Mouse (Mus musculus) limb, embryonic 10.5 days (tissue): ENCODE results near the gene Hsdl2. TPM values are rescaled to one million over a fixed set of nuclear protein-coding genes. Genes with fewer than 3 reads are reported as not detected.
A peak's percentile ranks its signal among the peaks of the same experiment; 100 is the strongest.

Experiments
- DNase-seq: peaks from one replicate; pipeline ENCODE4 v3.0.0-alpha.2; 2017; ENCODE audit warnings: low spot score
- H3K27ac ChIP-seq: fragments of 300-500 bp; sonication (generic); 2 replicates; pipeline ENCODE4 v1.5.1; 2016; ENCODE audit warnings: mild to moderate bottlenecking
- H3K27me3 ChIP-seq: fragments of 300-500 bp; sonication (generic); 2 replicates; pipeline ENCODE4 v1.6.1; 2016; ENCODE audit warnings: low read depth, mild to moderate bottlenecking; ENCODE audit not compliant: poor library complexity, severe bottlenecking
- H3K36me3 ChIP-seq: fragments of 300-500 bp; sonication (generic); 2 replicates; pipeline ENCODE4 v1.6.1; 2016; ENCODE audit warnings: mild to moderate bottlenecking, moderate library complexity
- H3K4me1 ChIP-seq: fragments of 300-500 bp; sonication (generic); 2 replicates; pipeline ENCODE4 v1.6.1; 2016
- H3K4me3 ChIP-seq: fragments of 300-500 bp; sonication (generic); 2 replicates; pipeline ENCODE4 v1.5.1; 2016; ENCODE audit warnings: mild to moderate bottlenecking, moderate library complexity
- H3K9me3 ChIP-seq: fragments of 300-500 bp; sonication (generic); replicated peaks from 2 replicates; pipeline ENCODE4 v1.6.1; 2016; ENCODE audit warnings: mild to moderate bottlenecking
- WGBS: fragments of 180-500 bp; shearing (Covaris S2); methylation state at CpG from one replicate; pipeline ENCODE4 v1.1.7; 2016; 5-methylcytosine and 5-hydroxymethylcytosine counted together
- polyA plus RNA-seq: library from polyadenylated mRNA; unstranded; fragments of >200 nt; fragmentation: Nextera tagmentation; extraction: Ambion mirVana; gene quantifications from 2 replicates; pipeline ENCODE4 v1.2.1, GENCODE M21; 2016

The Hsdl2 gene
- polyA plus RNA-seq, 1 experiment from 2014 or later = 15.3 TPM

- DNase-seq = no peak
- 88% methylated on average over 11 of the region's 11 CpGs for WGBS
- Histone ChIP-seq H3K27ac (no peak overlapping the region), H3K4me1 (no peaks in the 10 kb centered on the region), H3K9me3 (no peaks in the 10 kb centered on the region), H3K36me3 (no peaks in the 10 kb centered on the region), H3K4me3 (no peak overlapping the region), H3K27me3 (no peaks in the 10 kb centered on the region)
Measured at GRCm38 (mm10) chr4:59572521-59573118, 8.7 kb upstream of the Hsdl2 start.

GRCm38 (mm10) chr4:59575184-59575958 is 6.0 kb upstream of the Hsdl2 start:
- no peaks in the 10 kb centered on the region for H3K36me3 ChIP-seq

GRCm38 (mm10) chr4:59580495-59581281 is 675 bp upstream of the Hsdl2 start:
- Histone ChIP-seq H3K27me3 (no peaks in the 10 kb centered on the region), H3K27ac (peak overlapping the region; percentile 86), H3K9me3 (no peaks in the 10 kb centered on the region), H3K36me3 (no peaks in the 10 kb centered on the region), H3K4me3 (peak overlapping the region; percentile 79), H3K4me1 (peaks cover 6% of the 10 kb centered on the region)
- under 1% methylated on average over 23 of the region's 23 CpGs for WGBS
- peak; percentile 57 for DNase-seq

More at GRCm38 (mm10) chr4:59575184-59575958, 6.0 kb upstream of the Hsdl2 start:
- no peak overlapping the region for H3K27ac ChIP-seq
- WGBS = 89% methylated on average over 11 of the region's 11 CpGs
- H3K4me3 ChIP-seq = no peak overlapping the region
- H3K4me1 ChIP-seq = peaks cover 4% of the 10 kb centered on the region
- no peak for DNase-seq
- H3K9me3 ChIP-seq = no peaks in the 10 kb centered on the region
- no peaks in the 10 kb centered on the region for H3K27me3 ChIP-seq

GRCm38 (mm10) chr4:59582186-59582585 is 823 bp downstream of the Hsdl2 start:
- Histone ChIP-seq H3K27ac (no peak overlapping the region), H3K36me3 (no peaks in the 10 kb centered on the region), H3K27me3 (no peaks in the 10 kb centered on the region), H3K4me1 (peaks cover 6% of the 10 kb centered on the region), H3K9me3 (no peaks in the 10 kb centered on the region), H3K4me3 (peak overlapping the region; percentile 79)
- 34% methylated on average over 6 of the region's 6 CpGs for WGBS
- DNase-seq = no peak

- Histone ChIP-seq H3K4me3 (no peak overlapping the region), H3K27me3 (no peaks in the 10 kb centered on the region), H3K27ac (no peak overlapping the region), H3K9me3 (no peaks in the 10 kb centered on the region), H3K36me3 (no peaks in the 10 kb centered on the region), H3K4me1 (peaks cover 5% of the 10 kb centered on the region)
- 88% methylated on average over 5 of the region's 5 CpGs for WGBS
- DNase-seq = no peak
Measured at GRCm38 (mm10) chr4:59585097-59585496, 3.7 kb downstream of the Hsdl2 start.

GRCm38 (mm10) chr4:59587215-59587871 is 6.0 kb downstream of the Hsdl2 start:
- no peak for DNase-seq
- no peaks in the 10 kb centered on the region for H3K9me3 ChIP-seq
- no peak overlapping the region for H3K4me3 ChIP-seq
- no peak overlapping the region for H3K27ac ChIP-seq
- H3K27me3 ChIP-seq = no peaks in the 10 kb centered on the region
- 68% methylated on average over 2 of the region's 2 CpGs for WGBS
- H3K36me3 ChIP-seq = no peaks in the 10 kb centered on the region
- no peaks in the 10 kb centered on the region for H3K4me1 ChIP-seq

GRCm38 (mm10) chr4:59587872-59588226 is 6.5 kb downstream of the Hsdl2 start:
- DNase-seq = no peak
- H3K4me3 ChIP-seq = no peak overlapping the region
- WGBS = 96% methylated on average over 1 of the region's 1 CpGs
- H3K4me1 ChIP-seq = no peaks in the 10 kb centered on the region
- no peak overlapping the region for H3K27ac ChIP-seq
- H3K9me3 ChIP-seq = no peaks in the 10 kb centered on the region
- no peaks in the 10 kb centered on the region for H3K36me3 ChIP-seq
- H3K27me3 ChIP-seq = no peaks in the 10 kb centered on the region

- Histone ChIP-seq H3K27me3 (no peaks in the 10 kb centered on the region), H3K27ac (no peak overlapping the region), H3K36me3 (no peaks in the 10 kb centered on the region), H3K4me3 (no peak overlapping the region), H3K4me1 (no peaks in the 10 kb centered on the region), H3K9me3 (no peaks in the 10 kb centered on the region)
- no peak for DNase-seq
- 74% methylated on average over 2 of the region's 2 CpGs for WGBS
Measured at GRCm38 (mm10) chr4:59594614-59595013, 13.3 kb downstream of the Hsdl2 start.

- 93% methylated on average over 2 of the region's 2 CpGs for WGBS
- no peaks in the 10 kb centered on the region for H3K9me3 ChIP-seq
- H3K36me3 ChIP-seq = no peaks in the 10 kb centered on the region
- H3K27ac ChIP-seq = no peak overlapping the region
- no peaks in the 10 kb centered on the region for H3K27me3 ChIP-seq
- no peak overlapping the region for H3K4me3 ChIP-seq
- no peaks in the 10 kb centered on the region for H3K4me1 ChIP-seq
- DNase-seq = no peak
Measured at GRCm38 (mm10) chr4:59596556-59596955, 15.2 kb downstream of the Hsdl2 start.

GRCm38 (mm10) chr4:59602704-59603103 is 21.3 kb downstream of the Hsdl2 start:
- H3K27ac ChIP-seq = no peak overlapping the region
- H3K27me3 ChIP-seq = no peaks in the 10 kb centered on the region
- H3K9me3 ChIP-seq = no peaks in the 10 kb centered on the region
- WGBS = 91% methylated on average over 4 of the region's 4 CpGs
- H3K4me1 ChIP-seq = no peaks in the 10 kb centered on the region
- H3K36me3 ChIP-seq = no peaks in the 10 kb centered on the region
- H3K4me3 ChIP-seq = no peak overlapping the region
- no peak for DNase-seq

- H3K36me3 ChIP-seq = no peaks in the 10 kb centered on the region
- H3K4me1 ChIP-seq = no peaks in the 10 kb centered on the region
- H3K27ac ChIP-seq = no peak overlapping the region
- no peaks in the 10 kb centered on the region for H3K27me3 ChIP-seq
- WGBS = 83% methylated on average over 3 of the region's 3 CpGs
- no peaks in the 10 kb centered on the region for H3K9me3 ChIP-seq
- no peak overlapping the region for H3K4me3 ChIP-seq
- DNase-seq = no peak
Measured at GRCm38 (mm10) chr4:59604892-59605291, 23.5 kb downstream of the Hsdl2 start.

- Histone ChIP-seq H3K4me1 (no peaks in the 10 kb centered on the region), H3K27me3 (no peaks in the 10 kb centered on the region), H3K4me3 (no peak overlapping the region), H3K27ac (no peak overlapping the region), H3K9me3 (no peaks in the 10 kb centered on the region), H3K36me3 (0 out of 2 replicates have a peak, but pooled peaks cover under 1% of the 10 kb centered on the region)
- DNase-seq = no peak
- 98% methylated on average over 3 of the region's 3 CpGs for WGBS
Measured at GRCm38 (mm10) chr4:59605501-59605900, 24.1 kb downstream of the Hsdl2 start.
